Mouse (Mus musculus) gastrocnemius, adult 2 months (tissue): Measurements from ENCODE around the gene Cdh12. TPM values are rescaled to one million over a fixed set of nuclear protein-coding genes. Genes with fewer than 3 reads are reported as not detected.
"Not testable (repeated sequence)": the region's sequence is repeated elsewhere in the genome, so short reads cannot be mapped to it uniquely, and the experiment has no call there.

Source experiments
- DNase-seq: peaks from one replicate; pipeline ENCODE4 v3.0.0; 2022
- H3K27ac ChIP-seq: fragments of 200-600 bp; 2 replicates; pipeline ENCODE4 v1.8.1; 2022; ENCODE audit warnings: mild to moderate bottlenecking
- H3K4me3 ChIP-seq: fragments of 200-600 bp; 2 replicates; pipeline ENCODE4 v1.8.1; 2022; ENCODE audit warnings: mild to moderate bottlenecking, moderate library complexity
- CTCF ChIP-seq: fragments of 200-600 bp; IDR thresholded peaks from 2 replicates; pipeline ENCODE4 v1.8.1; 2022; ENCODE audit warnings: antibody characterized with exemption, mild to moderate bottlenecking, moderate library complexity
- intact Hi-C: fragments of 180-260 bp; cut with DNase I; formaldehyde crosslinking; loops from one replicate; pipeline ENCODE4 v1.15.1; 2025
- total RNA-seq, 2 experiments: library from RNA; stranded (reverse); gene quantifications; 2 replicates each; pipeline ENCODE4 v1.2.3; 2021

Gene Cdh12
- total RNA-seq, 2 experiments from 2014 or later: not detected

- intact Hi-C loops: no loop called here
- TF ChIP-seq CTCF: no peak
- H3K4me3 ChIP-seq: no peak overlapping the region
- H3K27ac ChIP-seq: no peak overlapping the region
- no peak for DNase-seq
Observed at GRCm38 (mm10) chr15:20639155-20639554, 190.1 kb downstream of the Cdh12 start.

GRCm38 (mm10) chr15:20642905-20643414, 193.9 kb downstream of the Cdh12 start:
- H3K27ac ChIP-seq: no peak overlapping the region
- no peak for DNase-seq
- H3K4me3 ChIP-seq: no peak overlapping the region
- intact Hi-C loops: no loop called here
- TF ChIP-seq CTCF: no peak

DNA sequence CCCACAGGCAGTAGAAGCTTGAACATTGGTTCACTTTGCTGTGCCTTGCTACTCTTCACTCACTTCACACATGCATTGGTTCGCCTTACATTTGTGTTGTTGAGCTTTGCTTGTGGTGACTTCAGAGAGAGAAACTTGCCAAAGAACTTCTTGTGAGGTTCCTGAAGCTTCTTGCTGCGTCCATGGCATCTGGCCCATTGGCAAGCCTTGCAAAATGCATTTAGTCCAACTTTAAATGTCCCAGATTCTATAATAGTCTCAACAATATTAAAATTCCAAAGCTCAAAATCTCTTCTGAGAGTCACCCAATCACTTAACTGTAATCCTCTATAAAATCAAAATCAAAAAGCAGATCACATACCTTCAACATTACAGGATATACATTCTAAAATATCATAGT, 211.2 kb downstream of the Cdh12 start:
- TF ChIP-seq CTCF: no peak
- DNase-seq: no peak
- Histone ChIP-seq H3K4me3 (no peak overlapping the region), H3K27ac (no peak overlapping the region)
- intact Hi-C loops: no loop called here

DNA sequence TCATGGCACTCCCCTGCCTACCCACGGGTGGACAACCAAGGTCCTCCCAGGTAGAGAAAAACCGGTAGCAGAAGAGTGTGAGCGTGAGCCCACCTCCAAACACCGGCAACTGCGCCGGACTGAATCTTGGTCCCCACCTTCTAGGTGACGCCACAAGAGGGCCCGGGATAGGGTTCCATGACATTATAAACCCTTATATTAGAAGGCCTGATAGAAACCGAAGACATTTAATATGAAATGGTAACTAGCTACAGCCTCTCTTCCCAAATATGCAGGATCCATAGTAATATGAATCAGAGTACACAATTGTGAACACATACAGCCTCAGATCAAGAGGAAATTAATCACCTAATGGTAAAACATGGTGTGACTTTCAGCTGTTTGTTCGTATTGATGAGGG, 217.6 kb downstream of the Cdh12 start, which contains the start of gene Acot10:
Gene Acot10 (minus strand): TSS at position 101 of the 400 bp plus-strand sequence.
- intact Hi-C loops: no loop called here
- TF ChIP-seq CTCF: no peak
- H3K4me3 ChIP-seq: no peak within 1 kb of the TSS
- DNase-seq: no peak
- no peak within 1 kb of the TSS for H3K27ac ChIP-seq

DNA sequence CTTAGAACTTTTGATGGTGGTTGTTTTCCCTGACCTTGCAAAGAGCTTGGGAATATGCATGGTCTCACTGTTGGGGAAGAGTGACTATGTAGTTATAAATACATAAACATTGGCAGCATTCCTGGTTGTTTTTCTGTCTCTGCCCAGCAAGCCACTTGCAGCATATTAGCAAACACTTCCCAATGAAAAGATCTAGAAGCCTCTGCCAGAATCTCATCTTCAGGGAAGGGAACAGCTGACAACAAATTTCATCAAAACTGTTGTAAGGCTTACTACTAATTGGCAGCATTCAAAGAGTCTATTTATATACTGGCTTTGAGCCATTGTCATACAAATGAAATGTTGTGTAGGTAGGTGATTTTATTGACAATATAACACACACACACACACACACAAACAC, 218.3 kb downstream of the Cdh12 start:
- intact Hi-C loops: no loop called here
- no peak for TF ChIP-seq CTCF

DNA sequence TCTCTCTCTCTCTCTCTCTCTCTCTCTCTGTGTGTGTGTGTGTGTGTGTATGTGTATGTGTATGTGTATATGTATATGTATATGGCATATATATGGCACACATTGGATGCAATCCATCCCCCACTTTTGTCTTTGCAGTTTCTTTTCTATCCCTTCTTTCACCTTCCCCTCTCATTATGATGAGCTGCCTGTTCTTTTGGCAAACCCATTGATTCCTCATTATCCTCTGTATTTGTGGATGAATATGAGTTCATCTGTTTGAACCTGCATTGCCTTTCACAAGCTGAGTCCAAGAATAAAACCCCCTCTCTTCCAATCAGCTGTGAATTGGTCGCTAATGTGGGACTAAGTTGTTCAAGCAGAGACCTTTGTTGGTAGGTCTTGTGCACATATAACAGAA, 218.9 kb downstream of the Cdh12 start:
- H3K4me3 ChIP-seq: no peak overlapping the region
- no peak overlapping the region for H3K27ac ChIP-seq
- intact Hi-C loops: no loop called here
- no peak for DNase-seq
- no peak for TF ChIP-seq CTCF

More for the DNA sequence above, 218.3 kb downstream of the Cdh12 start:
- H3K4me3 ChIP-seq: no peak overlapping the region
- H3K27ac ChIP-seq: no peak overlapping the region
- no peak for DNase-seq

GRCm38 (mm10) chr15:20669507-20669906, 220.4 kb downstream of the Cdh12 start:
- DNase-seq, intact Hi-C loops, H3K4me3 ChIP-seq, H3K27ac ChIP-seq: not testable (repeated sequence)

DNA sequence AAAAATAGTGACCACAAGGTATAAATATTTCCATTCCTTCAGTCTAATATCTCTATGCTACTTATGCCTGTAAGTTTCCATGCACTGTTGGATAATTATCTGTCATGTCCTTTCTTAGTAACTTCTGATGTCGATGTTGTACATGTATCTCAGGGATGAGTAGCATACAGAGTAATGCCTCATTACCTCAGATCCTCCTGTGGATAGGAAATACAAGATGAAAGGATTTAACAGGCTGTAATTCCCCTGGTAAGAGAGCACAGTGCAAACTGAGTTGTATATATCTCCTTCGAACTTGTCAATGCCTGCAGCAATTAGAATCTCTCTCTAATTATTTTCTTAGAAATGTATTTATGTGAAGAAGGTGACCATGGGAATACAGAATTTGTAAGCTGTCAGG, 233.7 kb downstream of the Cdh12 start:
- DNase-seq: no peak
- no peak for TF ChIP-seq CTCF
- H3K27ac ChIP-seq: no peak overlapping the region
- H3K4me3 ChIP-seq: no peak overlapping the region
- intact Hi-C loops: no loop called here

DNA sequence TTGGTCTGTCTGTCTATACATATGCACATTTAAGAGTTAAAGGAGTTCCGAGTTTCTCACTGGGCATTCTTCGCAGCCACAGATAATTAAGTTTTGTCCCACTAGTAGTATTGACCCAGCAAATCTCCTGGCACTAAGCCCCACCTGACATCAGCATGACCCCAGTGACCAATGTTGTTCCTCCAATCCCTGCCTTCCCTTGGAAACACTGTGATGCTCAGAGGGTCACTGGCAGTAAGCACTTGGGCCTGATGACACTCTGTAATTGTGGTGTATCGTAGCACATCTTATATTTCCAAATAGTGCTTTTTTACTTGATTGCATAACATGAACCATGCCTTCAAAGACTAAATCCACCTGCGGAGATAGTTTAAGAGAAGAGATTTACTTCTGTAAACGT, 235.1 kb downstream of the Cdh12 start:
- TF ChIP-seq CTCF: no peak
- Histone ChIP-seq H3K27ac (no peak overlapping the region), H3K4me3 (no peak overlapping the region)
- no peak for DNase-seq
- intact Hi-C loops: no loop called here

GRCm38 (mm10) chr15:20696229-20696628, 247.2 kb downstream of the Cdh12 start:
- no peak for DNase-seq
- no peak overlapping the region for H3K4me3 ChIP-seq
- TF ChIP-seq CTCF: no peak
- H3K27ac ChIP-seq: no peak overlapping the region
- intact Hi-C loops: no loop called here

- no peak overlapping the region for H3K4me3 ChIP-seq
- DNase-seq: no peak
- no peak for TF ChIP-seq CTCF
- intact Hi-C loops: no loop called here
- no peak overlapping the region for H3K27ac ChIP-seq
Observed at GRCm38 (mm10) chr15:20711859-20712258, 262.8 kb downstream of the Cdh12 start.

DNA sequence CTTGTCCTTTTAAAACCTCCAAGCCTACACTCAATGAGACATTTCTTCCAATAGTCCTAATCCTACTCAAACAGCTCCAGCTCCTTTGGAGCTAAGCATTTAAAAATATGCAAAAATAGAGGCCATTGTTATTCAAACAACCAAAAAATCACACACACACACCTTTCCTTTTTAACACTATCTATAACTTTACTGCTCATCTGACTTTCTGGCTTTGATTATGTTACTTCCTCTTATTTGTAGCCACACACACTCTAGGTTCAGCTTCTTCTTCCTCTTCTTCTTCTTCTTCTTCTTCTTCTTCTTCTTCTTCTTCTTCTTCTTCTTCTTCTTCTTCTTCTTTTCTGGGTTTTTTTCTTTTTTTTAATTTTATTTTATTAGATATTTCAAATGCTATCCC, 323.2 kb downstream of the Cdh12 start:
- no peak for TF ChIP-seq CTCF
- no peak for DNase-seq
- intact Hi-C loops: no loop called here
- H3K27ac ChIP-seq: no peak overlapping the region
- no peak overlapping the region for H3K4me3 ChIP-seq

DNA sequence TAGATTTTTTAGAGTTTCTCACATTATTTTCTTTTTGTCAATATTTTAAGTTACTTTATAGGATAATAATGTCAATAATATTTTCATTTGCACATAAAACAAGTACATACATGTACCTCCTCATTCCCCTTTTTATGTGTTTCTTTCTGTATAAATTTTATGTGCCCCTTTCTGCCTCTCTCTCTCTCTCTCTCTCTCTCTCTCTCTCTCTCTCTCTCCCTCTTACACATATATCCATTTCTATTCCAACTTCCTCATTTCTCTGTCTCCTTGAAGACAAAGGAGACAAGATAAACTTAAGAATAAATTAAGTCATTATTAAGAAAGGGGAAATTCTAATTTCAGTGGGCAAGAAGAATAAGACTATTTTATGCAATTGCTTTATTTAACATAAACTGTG, 324.4 kb downstream of the Cdh12 start:
- intact Hi-C loops: no loop called here
- no peak overlapping the region for H3K27ac ChIP-seq
- no peak overlapping the region for H3K4me3 ChIP-seq
- no peak for DNase-seq
- TF ChIP-seq CTCF: no peak

DNA sequence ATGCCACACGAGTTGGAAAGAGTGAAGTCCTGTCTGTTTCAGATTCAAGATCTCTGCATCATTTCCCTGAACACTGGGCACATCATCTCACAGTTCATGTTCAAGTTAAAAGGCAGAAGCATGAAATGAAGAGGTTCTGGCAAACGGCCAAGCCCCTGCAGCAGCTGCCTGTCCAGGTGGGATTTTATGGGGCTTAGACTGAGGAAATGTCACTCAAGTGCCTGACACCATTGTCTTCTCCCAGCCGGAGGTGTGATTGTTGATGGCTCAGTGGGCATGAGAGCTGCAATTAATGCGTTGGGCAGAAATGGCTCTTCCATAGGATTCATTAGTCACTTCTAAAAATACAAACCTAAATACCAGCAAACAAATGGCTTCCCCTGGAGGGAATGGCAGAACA, 347.9 kb downstream of the Cdh12 start:
- no peak for DNase-seq
- Histone ChIP-seq H3K4me3 (no peak overlapping the region), H3K27ac (no peak overlapping the region)
- intact Hi-C loops: no loop called here
- TF ChIP-seq CTCF: no peak

DNA sequence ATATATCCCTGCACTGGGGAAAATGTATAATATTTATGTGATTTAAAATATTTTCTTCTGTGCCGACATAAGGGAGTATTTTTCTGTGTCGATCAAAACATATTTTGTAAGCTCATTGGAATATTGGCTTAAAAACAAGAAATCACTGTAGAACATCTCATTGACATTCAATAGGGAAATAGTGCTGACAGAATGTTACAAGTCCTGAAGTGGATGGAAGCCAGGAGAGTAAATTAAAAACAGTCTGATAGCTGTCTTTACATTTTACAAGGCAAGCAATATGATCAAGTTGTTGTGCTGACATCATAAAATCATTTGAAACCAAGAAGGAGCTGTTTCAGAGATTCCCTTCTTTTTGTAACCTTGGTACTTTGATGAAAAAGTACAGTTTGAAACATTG, 349.5 kb downstream of the Cdh12 start:
- H3K27ac ChIP-seq: no peak overlapping the region
- no peak overlapping the region for H3K4me3 ChIP-seq
- TF ChIP-seq CTCF: no peak
- no peak for DNase-seq
- intact Hi-C loops: no loop called here
